Mouse (Mus musculus): Measurements from ENCODE around the gene Cbx7.
"Not testable (repeated sequence)": the region's sequence is repeated elsewhere in the genome, so short reads cannot be mapped to it uniquely, and the experiment has no call there.

The Cbx7 gene

GRCm38 (mm10) chr15:79928736-79929135 is 42.2 kb downstream of the Cbx7 start:
- no peak for DNase-seq (ENCODE audit: extremely low spot score, low read depth, low spot score)

- no peak for DNase-seq (ENCODE audit: extremely low spot score, low read depth, low spot score)
Observed at GRCm38 (mm10) chr15:79928316-79928715, 42.6 kb downstream of the Cbx7 start.

- DNase-seq (ENCODE audit: extremely low spot score, low read depth, low spot score): no peak
Observed at GRCm38 (mm10) chr15:79927637-79928122, 43.2 kb downstream of the Cbx7 start.

GRCm38 (mm10) chr15:79926856-79927416 is 44.0 kb downstream of the Cbx7 start:
- no peak for DNase-seq (ENCODE audit: extremely low spot score, low read depth, low spot score)

- DNase-seq (ENCODE audit: extremely low spot score, low read depth, low spot score): no peak
Observed at GRCm38 (mm10) chr15:79919787-79920186, 51.1 kb downstream of the Cbx7 start.

- no peak for DNase-seq (ENCODE audit: extremely low spot score, low read depth, low spot score)
Observed at GRCm38 (mm10) chr15:79918485-79918884, 52.4 kb downstream of the Cbx7 start.

GRCm38 (mm10) chr15:79917111-79917720 is 53.7 kb downstream of the Cbx7 start:
- DNase-seq (ENCODE audit: extremely low spot score, low read depth, low spot score): no peak

- no peak for DNase-seq (ENCODE audit: extremely low spot score, low read depth, low spot score)
Observed at GRCm38 (mm10) chr15:79916150-79916549, 54.8 kb downstream of the Cbx7 start.

GRCm38 (mm10) chr15:79914357-79914756 is 56.6 kb downstream of the Cbx7 start:
- DNase-seq (ENCODE audit: extremely low spot score, low read depth, low spot score): no peak

GRCm38 (mm10) chr15:79913761-79914346 is 57.1 kb downstream of the Cbx7 start:
- DNase-seq (ENCODE audit: extremely low spot score, low read depth, low spot score): no peak

GRCm38 (mm10) chr15:79911339-79911738 is 59.6 kb downstream of the Cbx7 start:
- no peak for DNase-seq (ENCODE audit: extremely low spot score, low read depth, low spot score)

GRCm38 (mm10) chr15:79910812-79911211 is 60.1 kb downstream of the Cbx7 start:
- DNase-seq (ENCODE audit: extremely low spot score, low read depth, low spot score): not testable (repeated sequence)

- DNase-seq (ENCODE audit: extremely low spot score, low read depth, low spot score): not testable (repeated sequence)
Observed at GRCm38 (mm10) chr15:79909006-79909405, 61.9 kb downstream of the Cbx7 start.

- DNase-seq (ENCODE audit: extremely low spot score, low read depth, low spot score): no peak
Observed at GRCm38 (mm10) chr15:79906855-79907254, 64.1 kb downstream of the Cbx7 start.

GRCm38 (mm10) chr15:79905211-79905610 is 65.7 kb downstream of the Cbx7 start:
- DNase-seq (ENCODE audit: extremely low spot score, low read depth, low spot score): no peak

GRCm38 (mm10) chr15:79904678-79905077 is 66.2 kb downstream of the Cbx7 start:
- not testable (repeated sequence) for DNase-seq (ENCODE audit: extremely low spot score, low read depth, low spot score)

GRCm38 (mm10) chr15:79903963-79904362 is 67.0 kb downstream of the Cbx7 start:
- no peak for DNase-seq (ENCODE audit: extremely low spot score, low read depth, low spot score)

GRCm38 (mm10) chr15:79903081-79903480 is 67.8 kb downstream of the Cbx7 start:
- not testable (repeated sequence) for DNase-seq (ENCODE audit: extremely low spot score, low read depth, low spot score)

GRCm38 (mm10) chr15:79901399-79901798 is 69.5 kb downstream of the Cbx7 start:
- no peak for DNase-seq (ENCODE audit: extremely low spot score, low read depth, low spot score)

- no peak for DNase-seq (ENCODE audit: extremely low spot score, low read depth, low spot score)
Observed at GRCm38 (mm10) chr15:79900751-79901150, 70.2 kb downstream of the Cbx7 start.

- no peak for DNase-seq (ENCODE audit: extremely low spot score, low read depth, low spot score)
Observed at GRCm38 (mm10) chr15:79899828-79900510, 71.0 kb downstream of the Cbx7 start.

- DNase-seq (ENCODE audit: extremely low spot score, low read depth, low spot score): no peak
Observed at GRCm38 (mm10) chr15:79898988-79899387, 71.9 kb downstream of the Cbx7 start.
